In the genomic region with DNA sequence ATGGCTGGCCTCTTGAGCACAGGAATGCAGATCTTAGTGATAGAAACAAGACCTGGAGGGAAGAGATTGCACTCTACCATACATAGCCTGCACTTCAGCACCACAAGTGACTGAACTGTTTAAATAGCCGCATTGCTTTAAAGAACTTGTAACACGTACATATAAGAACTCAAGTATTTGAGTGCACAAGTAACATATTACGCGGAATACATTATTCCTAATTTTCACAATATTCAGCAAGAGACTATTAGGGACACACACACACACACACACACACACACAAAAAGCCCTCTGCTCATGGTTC, we compare ENCODE assay signal across 9 mouse cellular contexts. TPM values are rescaled to one million over a fixed set of nuclear protein-coding genes. Genes with fewer than 3 reads are reported as not detected.
DNase-seq lines count a peak whose midpoint lies in the region; ATAC-seq and TF ChIP-seq lines count a peak whose summit lies in the region.
"Had no signal": no experiment of that assay in that cellular context is flagged by ENCODE, and none has a peak within 500 bp of the region (broad histone marks: within the 10 kb centered on the region; RNA-seq: fewer than 3 reads in every experiment).

No protein-coding gene starts in this region.

- H3K9ac ChIP-seq in limb, embryonic 11.5 days (ENCODE audit: low read length) = 0 out of 2 replicates have a peak overlapping the region, but pooled peaks have one; percentile 3
- H3K9ac ChIP-seq in neural tube, embryonic 14.5 days (replicated peaks; ENCODE audit: low read depth, low read length) = peak overlapping the region; percentile 29

- 56% methylated on average over 4 of the region's 4 CpGs for WGBS in lung, adult 2 months
- 69% methylated on average over 4 of the region's 4 CpGs for WGBS in limb, embryonic 11.5 days
- 82% methylated on average over 4 of the region's 4 CpGs for WGBS in neural tube, embryonic 14.5 days

- intact Hi-C loops in gastrocnemius, postnatal 36 days (cut with DNase I) = loop anchor here (10.0 kb wide), 1 partner anchor 269 kb away; a partner anchor contains a TSS

- H3K4me3 ChIP-seq in lung, adult 2 months (replicated peaks; ENCODE audit: extremely low read depth, low read depth, low read length) = peak overlapping the region; percentile 42
- H3K4me3 ChIP-seq in embryonic fibroblast, embryonic 13.5 days (ENCODE audit: insufficient read depth, low read length) = peak overlapping the region; percentile 30
- H3K4me3 ChIP-seq in limb, embryonic 11.5 days (ENCODE audit: low read depth, low read length) = peak overlapping the region; percentile 89
- H3K4me3 ChIP-seq in neural tube, embryonic 14.5 days (ENCODE audit: low read depth, low read length) = peak overlapping the region; percentile 81; the same call in 1 of the 2 replicates

- H3K36me3 ChIP-seq in limb, embryonic 11.5 days (ENCODE audit: control insufficient read depth, insufficient read depth, low read length) = peaks cover 3% of the 10 kb centered on the region; the same call in 1 of the 2 replicates
- H3K36me3 ChIP-seq in neural tube, embryonic 14.5 days (ENCODE audit: control insufficient read depth, insufficient read depth, low read length) = no peaks in the 10 kb centered on the region

- TF ChIP-seq POLR2A in lung, adult 2 months (IDR thresholded peaks at IDR 0.05; ENCODE audit: borderline replicate concordance, extremely low read depth, low read depth, low read length) = no peak
- no peak for TF ChIP-seq POLR2A in embryonic fibroblast, embryonic 13.5 days (IDR thresholded peaks at IDR 0.05; ENCODE audit: low read depth, low read length)

- H3K4me1 ChIP-seq in lung, adult 2 months (ENCODE audit: control insufficient read depth, insufficient read depth, low read length) = peaks cover 22% of the 10 kb centered on the region
- H3K4me1 ChIP-seq in embryonic fibroblast, embryonic 13.5 days (ENCODE audit: control insufficient read depth, insufficient read depth, low read length) = peaks cover 12% of the 10 kb centered on the region
- peaks cover 13% of the 10 kb centered on the region for H3K4me1 ChIP-seq in limb, embryonic 11.5 days (ENCODE audit: control insufficient read depth, insufficient read depth, low read length)
- H3K4me1 ChIP-seq in neural tube, embryonic 14.5 days (ENCODE audit: control insufficient read depth, insufficient read depth, low read length) = peaks cover 24% of the 10 kb centered on the region

- peak overlapping the region; percentile 65 for H3K27ac ChIP-seq in embryonic fibroblast, embryonic 13.5 days (ENCODE audit: insufficient read depth, low read length)
- 0 out of 2 replicates have a peak overlapping the region, but pooled peaks have one; percentile 23 for H3K27ac ChIP-seq in limb, embryonic 11.5 days (replicated peaks; ENCODE audit: low read depth, low read length)
- peak overlapping the region; percentile 92; the same call in 1 of the 2 replicates for H3K27ac ChIP-seq in neural tube, embryonic 14.5 days (ENCODE audit: low read depth, low read length)

- H3K27me3 ChIP-seq in limb, embryonic 11.5 days (ENCODE audit: control insufficient read depth, insufficient read depth, low read length) = no peaks in the 10 kb centered on the region
- H3K27me3 ChIP-seq in neural tube, embryonic 14.5 days (ENCODE audit: control insufficient read depth, insufficient read depth, low read length) = no peaks in the 10 kb centered on the region

- TF ChIP-seq CTCF in lung, adult 2 months (IDR thresholded peaks at IDR 0.05; ENCODE audit: insufficient read depth, low read length) = no peak
- no peak for TF ChIP-seq CTCF in embryonic fibroblast, embryonic 13.5 days (IDR thresholded peaks at IDR 0.05; ENCODE audit: borderline replicate concordance, insufficient read depth, low read length)

- no peak for ATAC-seq in limb, embryonic 11.5 days (ENCODE audit: insufficient number of reproducible peaks, low FRiP score, low TSS enrichment, low read depth)
- ATAC-seq in neural tube, embryonic 14.5 days (ENCODE audit: low read depth) = no peak
- no peak for ATAC-seq in megakaryocyte progenitor cell, adult 5-6 weeks (replicated peaks; ENCODE audit: poor library complexity)

- peak overlapping the region; percentile 57 for H3K4me2 ChIP-seq in limb, embryonic 11.5 days (ENCODE audit: low read depth, severe bottlenecking)
- H3K4me2 ChIP-seq in neural tube, embryonic 14.5 days (ENCODE audit: low read depth, low read length) = peak overlapping the region; percentile 47

- DNase-seq in lung, adult 2 months = no peak
- no peak for DNase-seq in lung, postnatal 10 days
- no peak for DNase-seq in limb, embryonic 11.5 days (ENCODE audit: low spot score)
- no peak for DNase-seq in gastrocnemius, postnatal 36 days
- no peak for DNase-seq in adrenal gland, adult 2 months
- DNase-seq: gastrocnemius, postnatal 14 days had no signal

- no peaks in the 10 kb centered on the region for H3K9me3 ChIP-seq in limb, embryonic 11.5 days (ENCODE audit: control insufficient read depth, low read length)
- no peaks in the 10 kb centered on the region for H3K9me3 ChIP-seq in neural tube, embryonic 14.5 days (ENCODE audit: control insufficient read depth, low read length)

RNA-seq across cellular contexts. Expression of a gene that starts 0.7 kb away (rescaled TPM):
- 18.5 and 21.6 TPM in 2 replicates for polyA plus RNA-seq in lung, adult 2 months (2012; rRNA removed)
- 54.8 and 74.0 TPM in 2 replicates for polyA plus RNA-seq in embryonic fibroblast, embryonic 13.5 days (2011; ENCODE audit: insufficient read length, low read depth, missing spikeins)
- 40.2 and 50.8 TPM in 2 replicates for polyA plus RNA-seq in limb, embryonic 11.5 days (2014; fragmentation: Nextera tagmentation; extraction: Ambion mirVana)
- 37.3 and 54.6 TPM in 2 replicates for polyA plus RNA-seq in neural tube, embryonic 14.5 days (2014; fragmentation: Nextera tagmentation; extraction: Ambion mirVana)
- 0.17 and 0.39 TPM in 2 replicates for total RNA-seq in megakaryocyte progenitor cell, adult 5-6 weeks (2015)
- 0.07 TPM in 1 of 2 replicates, not detected in the other for total RNA-seq in megakaryocyte progenitor cell, adult 5-6 weeks (2017)
- total RNA-seq in gastrocnemius, postnatal 36 days (2021) = 1 to 10 TPM; 4.1 to 4.4 TPM
- total RNA-seq in adrenal gland, adult 2 months (2021) = 10 to 100 TPM; 17.3 to 23.7 TPM
- polyA plus RNA-seq in adrenal gland, adult 2 months (2012; rRNA removed) = 2.1 and 2.8 TPM in 2 replicates

RNA-seq across cellular contexts. Expression of a gene that starts 13.0 kb away (rescaled TPM):
- polyA plus RNA-seq in lung, adult 2 months (2012; rRNA removed) = not detected in 2 replicates
- polyA plus RNA-seq in embryonic fibroblast, embryonic 13.5 days (2011; ENCODE audit: insufficient read length, low read depth, missing spikeins) = not detected in 2 replicates
- not detected in 2 replicates for polyA plus RNA-seq in limb, embryonic 11.5 days (2014; fragmentation: Nextera tagmentation; extraction: Ambion mirVana)
- polyA plus RNA-seq in neural tube, embryonic 14.5 days (2014; fragmentation: Nextera tagmentation; extraction: Ambion mirVana) = not detected in 2 replicates
- total RNA-seq in megakaryocyte progenitor cell, adult 5-6 weeks (2015) = not detected in 2 replicates
- not detected in 2 replicates for total RNA-seq in megakaryocyte progenitor cell, adult 5-6 weeks (2017)
- not detected for total RNA-seq in gastrocnemius, postnatal 36 days (2021)
- not detected for total RNA-seq in adrenal gland, adult 2 months (2021)
- polyA plus RNA-seq in adrenal gland, adult 2 months (2012; rRNA removed) = not detected in 2 replicates
- total RNA-seq: gastrocnemius, postnatal 14 days had no signal

Comparison
In these comparisons a context has a peak if more than half of its experiments do, and no peak if none do; other contexts are left out.
1. H3K4me3 ChIP-seq: peak in every context shown above with its lines; median percentile 89 in limb, embryonic 11.5 days; 81 in neural tube, embryonic 14.5 days; 42 in lung, adult 2 months; 30 in embryonic fibroblast, embryonic 13.5 days.
2. H3K27ac ChIP-seq: peak in every context shown above with its lines; median percentile 92 in neural tube, embryonic 14.5 days; 65 in embryonic fibroblast, embryonic 13.5 days; 23 in limb, embryonic 11.5 days.